Mouse (Mus musculus) natural killer cell, adult 2 months (primary cell): ENCODE measurements around the gene Stard3.

ENCODE experiments used
- DNase-seq, 2 experiments: peaks; one replicate each; pipeline ENCODE4 v3.0.0; 2022; ENCODE audit warnings: low spot score in 2 of 2

The Stard3 gene

DNA sequence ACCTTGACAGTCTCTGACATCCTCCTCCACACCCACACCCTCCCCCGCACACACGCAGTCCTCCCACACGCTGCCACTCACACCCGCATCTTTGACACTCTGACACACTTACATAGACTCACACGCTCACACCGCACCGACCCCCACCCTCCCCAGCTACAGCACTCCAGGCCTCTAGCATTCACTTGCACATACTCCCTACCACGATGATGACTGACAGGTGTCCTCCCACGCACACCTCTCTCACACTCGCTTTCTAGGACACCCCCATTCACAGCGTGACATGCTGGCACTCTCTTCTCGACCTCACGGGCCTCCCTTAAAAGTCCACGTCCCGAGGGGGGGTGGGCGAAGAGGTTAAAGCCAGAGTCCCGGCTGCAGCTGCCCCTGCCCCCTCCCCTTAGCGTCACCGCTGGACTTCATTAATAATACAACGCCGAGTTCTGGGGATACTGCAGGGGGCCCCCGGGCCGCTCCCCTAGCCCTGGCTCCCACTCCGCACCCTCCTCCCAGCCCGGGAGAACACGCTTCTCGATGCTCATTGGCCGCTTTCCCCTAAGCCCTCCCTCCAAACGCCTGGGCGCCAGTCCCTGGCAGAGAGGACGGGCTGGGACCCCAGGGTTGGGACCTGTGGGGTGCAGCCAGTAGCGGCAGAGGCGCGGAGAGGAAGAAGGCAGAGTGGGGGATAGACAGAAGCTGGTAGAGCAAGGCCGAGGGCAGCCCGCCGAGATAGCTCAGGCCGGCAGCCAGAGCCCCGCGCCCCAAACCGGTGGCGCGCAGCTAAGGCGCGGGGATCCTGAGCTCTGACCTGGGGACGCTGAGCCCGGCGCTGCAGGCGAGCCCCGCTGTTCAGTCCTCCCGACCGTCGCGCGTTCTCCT, 9.8 kb upstream of the Stard3 start, which contains the start of gene Ppp1r1b:
Gene Ppp1r1b, plus strand, starts transcription at position 322 of the 879 bp plus-strand sequence.
- DNase-seq: no peak

DNA sequence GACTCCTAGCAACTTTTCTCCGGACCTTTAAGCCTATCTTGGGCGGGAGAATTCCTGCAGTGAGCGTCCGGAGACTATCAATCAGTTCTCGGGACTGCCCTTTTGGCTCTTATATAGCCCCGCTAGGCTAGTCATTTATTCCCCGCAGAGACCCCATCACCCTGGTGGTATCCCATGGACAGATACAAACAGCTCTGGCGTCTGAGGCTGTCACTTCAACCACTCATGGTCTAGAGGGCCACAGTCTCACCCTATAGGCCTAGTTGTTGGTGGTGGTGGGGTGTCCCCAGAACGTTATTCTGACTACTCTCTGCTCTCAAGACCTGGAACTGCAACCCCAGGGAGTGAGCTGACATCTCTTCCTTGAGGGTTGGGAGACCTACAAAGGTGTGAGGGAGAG, 8.9 kb upstream of the Stard3 start:
- no peak for DNase-seq

DNA sequence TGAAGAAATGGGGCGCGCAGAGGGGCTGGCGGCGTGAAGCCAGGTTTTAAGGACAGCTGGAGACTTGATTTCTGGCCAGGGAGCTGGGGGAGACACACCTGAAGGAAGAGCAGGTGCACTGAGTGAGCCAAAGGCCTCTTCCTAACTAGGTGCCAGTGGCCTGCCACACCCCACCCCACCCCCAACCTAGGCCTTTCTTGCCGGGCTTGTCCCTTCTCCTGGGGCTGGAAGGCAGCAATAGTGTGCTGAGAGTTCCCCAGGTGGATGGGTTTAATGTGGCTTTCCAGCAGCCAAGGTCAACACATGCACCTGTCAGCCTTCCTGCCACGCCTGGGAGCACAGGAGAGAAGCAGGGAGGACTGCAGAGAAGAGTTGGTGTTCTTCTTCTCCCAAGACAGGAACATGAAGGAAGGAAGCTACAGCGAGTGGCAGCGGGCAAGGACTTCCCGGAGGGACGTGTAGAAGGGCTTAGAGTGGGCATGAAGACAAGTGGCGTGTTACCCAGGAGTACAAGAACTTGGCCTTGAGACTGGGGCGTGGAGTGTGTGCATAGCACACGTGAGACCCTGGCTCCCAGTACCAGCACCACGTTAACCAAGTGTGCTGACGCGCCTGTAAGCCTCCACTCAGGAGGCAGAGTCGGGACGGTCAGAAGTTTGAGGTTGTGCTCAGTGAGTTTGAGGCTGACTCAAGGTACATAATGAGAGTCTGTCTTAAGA, 5.7 kb upstream of the Stard3 start:
- no peak for DNase-seq

DNA sequence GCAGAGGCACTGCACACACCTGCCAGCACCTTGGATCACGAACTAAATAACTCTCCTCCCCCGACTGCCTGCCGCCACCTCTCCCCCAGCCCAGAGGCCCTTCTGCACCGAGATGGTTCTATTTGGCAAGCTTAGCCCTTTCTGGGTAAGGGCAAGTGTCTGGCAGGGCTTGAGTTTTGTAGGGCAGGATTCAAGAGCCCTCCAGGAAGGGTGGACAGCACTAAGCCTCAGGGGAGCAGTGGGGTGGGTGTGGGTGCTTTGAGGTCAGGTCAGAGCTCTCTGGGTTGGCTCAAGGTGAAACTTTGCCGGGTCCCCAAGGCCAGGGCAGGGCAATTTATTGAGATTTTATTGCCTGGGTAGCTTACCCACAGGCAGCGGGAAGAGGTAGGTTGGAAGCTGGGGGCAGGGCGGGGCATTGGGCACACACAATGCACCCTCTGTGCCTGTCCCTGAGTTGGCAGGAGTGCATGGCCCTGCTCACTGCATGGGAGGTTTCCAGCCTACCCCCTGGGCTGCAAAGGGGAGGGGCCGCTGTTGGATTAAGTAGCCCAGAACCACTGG, 4.4 kb upstream of the Stard3 start:
- no peak for DNase-seq

DNA sequence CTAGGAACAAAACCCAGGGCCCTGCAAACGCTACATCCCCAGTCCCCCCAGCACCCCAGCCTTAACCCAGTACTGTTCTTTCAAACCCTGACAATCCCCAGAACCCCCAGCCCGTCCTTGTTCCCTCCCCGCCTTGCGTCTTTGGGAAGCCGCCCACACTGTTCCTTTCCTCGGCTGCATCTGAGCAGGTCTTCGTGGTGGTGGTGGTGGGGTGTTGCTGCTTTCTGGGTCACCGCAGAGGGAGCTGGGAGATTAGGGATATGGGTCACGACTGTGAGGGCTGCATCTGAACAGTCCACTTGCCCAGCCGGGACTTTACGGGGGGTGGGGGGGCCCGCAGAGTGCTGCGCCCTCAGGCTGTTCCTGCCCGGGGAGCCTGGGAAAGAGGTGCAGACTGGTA, 3.7 kb upstream of the Stard3 start:
- no peak for DNase-seq

DNA sequence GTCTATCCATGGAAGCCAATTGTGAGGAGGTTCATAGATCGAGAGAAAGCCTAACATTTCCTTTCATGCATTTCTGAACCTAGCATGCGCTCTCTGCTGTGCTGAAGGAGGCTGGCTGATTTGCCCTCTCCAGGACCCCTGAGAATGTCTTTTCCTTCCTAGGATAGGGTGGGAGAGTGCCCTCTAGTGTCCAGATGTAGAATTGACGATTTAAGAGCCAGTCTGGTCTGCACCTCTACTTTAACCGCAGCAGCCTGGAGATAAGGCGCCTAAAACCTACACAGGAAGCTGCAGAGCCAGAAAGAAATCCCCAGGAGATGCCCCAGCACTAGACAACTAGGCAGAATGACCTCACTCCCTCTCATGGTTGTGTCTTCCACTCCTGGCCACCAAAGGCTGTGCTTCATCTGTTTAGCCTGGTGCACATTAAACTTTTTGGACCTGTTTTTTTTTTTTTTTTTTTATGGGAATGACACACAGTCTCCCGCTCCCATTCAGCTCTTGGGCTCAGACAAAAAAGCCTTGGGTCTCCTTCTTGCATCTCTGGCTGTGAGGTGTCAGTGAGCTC, 2.4 kb upstream of the Stard3 start:
- peak; percentile 71 to 75 for DNase-seq

DNA sequence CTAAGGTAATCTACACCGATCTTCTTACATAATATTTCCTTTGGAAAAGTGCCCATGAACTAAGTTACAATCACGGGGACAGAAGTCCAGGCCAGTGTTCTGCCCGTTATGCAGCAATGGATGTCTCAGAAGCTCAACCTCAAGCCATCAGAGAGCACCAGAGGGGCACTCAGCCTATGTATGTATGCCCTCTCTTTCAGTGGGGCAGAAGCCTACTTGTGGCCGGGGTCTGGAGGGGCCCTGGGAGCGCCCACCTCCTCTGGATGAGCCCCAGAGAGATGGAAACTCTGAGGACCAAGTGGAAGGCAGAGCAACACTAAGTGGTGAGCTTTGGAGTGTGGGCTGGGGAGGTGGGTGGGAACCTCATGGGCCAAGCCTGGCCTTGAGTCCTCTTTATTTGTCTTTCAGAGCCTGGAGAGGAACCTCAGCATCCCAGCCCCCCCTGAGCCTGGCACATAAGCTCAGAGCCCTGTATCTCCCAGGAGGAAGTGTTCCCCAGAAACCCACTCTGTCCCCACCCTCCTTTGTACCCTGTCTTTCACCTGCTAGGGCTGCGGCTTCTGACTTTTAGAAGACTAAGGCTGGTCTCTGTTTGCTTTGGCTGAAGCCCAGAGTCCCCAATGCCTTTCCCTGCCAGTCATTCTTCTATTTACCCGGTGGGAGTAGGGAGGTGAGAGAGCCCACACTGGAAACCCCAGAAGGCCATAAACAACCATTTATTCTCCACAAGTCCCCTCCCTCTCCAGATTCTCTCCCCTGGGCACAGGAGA, 1.4 kb upstream of the Stard3 start:
- no peak for DNase-seq

DNA sequence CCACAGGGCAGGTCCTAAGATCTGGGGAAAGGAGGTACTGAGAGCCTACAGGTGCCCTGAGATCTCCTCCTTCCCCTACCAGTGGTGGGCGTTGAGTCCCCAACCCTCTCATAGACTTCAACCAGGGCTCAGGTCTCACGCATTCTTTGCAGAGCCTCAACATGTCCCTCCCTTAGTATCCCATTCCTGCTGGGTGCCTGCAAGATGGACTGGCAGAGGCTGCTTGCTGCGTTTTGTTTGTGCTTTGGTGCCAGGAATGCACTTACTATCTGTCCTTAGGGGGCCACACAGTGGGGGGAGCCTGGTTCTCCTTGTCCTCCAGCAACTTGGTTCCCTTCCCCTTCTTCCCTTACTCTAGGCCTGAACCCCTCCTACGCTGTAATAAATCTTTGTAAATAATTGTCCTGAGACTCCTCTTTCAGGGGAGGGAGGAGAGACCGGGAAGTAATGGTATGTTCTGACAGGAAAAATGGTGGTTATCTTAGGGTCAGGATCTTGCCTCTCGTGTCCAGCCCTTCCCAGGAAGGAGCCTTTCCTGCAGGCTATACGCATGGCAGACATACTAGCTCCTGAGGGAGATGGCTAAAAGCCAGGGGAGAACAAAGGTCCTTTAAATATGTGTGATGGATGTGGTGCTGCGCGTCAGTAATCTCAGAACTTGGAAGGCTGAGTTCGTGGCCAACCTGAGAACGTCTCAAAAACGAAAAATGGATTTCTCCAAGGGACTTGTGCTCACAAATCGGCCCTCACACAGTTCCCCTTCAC, 590 bp upstream of the Stard3 start:
- DNase-seq: no peak

DNA sequence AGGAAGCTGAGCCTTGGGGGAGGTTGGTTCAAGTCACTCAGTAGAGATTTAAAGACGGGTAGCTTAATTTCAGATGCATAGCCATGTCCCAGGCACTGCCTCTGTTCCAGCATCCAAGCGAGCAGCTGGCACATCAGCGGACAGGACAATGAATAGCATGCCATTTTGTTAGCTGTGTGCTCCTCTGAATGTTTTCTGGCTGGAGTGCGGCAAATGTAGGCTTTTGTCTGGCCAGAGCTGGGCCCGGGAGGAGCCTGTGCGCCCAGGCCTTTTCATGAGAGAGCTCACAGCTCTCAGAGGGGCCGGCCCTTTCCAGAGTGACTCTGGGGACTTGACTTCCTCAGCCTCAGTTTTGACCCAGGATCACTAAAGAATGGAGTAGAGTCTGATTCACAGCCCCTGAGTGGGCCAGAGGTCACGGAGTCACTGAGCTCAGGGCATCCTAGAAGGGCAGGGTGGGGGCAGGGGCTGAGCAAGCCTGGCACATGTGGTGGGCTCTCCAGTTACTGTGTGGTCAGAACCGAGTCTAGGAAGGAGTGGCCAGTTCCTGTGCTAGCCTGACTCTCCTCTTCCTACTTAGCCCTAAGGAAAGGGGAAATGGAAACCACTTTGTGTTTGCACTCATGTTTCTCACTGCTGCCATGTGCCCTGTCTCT, 2.8 kb downstream of the Stard3 start:
- no peak for DNase-seq

DNA sequence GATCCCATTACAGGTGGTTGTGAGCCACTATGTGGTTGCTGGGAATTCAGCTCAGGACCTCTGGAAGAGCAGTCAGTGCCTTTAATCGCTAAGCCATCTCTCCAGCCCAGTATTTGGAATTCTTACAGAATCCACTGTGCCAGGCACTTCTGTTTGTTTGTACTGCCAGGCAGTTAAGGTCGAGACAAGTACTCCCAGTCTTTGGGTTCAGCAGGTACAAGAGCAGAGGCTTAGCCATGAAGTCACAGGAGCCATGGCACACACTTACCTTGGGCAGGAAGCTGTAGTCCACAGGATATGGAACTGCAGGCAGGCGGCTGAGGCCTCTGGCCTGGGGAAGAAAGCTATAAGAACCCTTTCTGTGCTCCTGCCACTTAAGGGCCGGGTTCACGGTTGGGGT, 5.6 kb downstream of the Stard3 start:
- no peak for DNase-seq

DNA sequence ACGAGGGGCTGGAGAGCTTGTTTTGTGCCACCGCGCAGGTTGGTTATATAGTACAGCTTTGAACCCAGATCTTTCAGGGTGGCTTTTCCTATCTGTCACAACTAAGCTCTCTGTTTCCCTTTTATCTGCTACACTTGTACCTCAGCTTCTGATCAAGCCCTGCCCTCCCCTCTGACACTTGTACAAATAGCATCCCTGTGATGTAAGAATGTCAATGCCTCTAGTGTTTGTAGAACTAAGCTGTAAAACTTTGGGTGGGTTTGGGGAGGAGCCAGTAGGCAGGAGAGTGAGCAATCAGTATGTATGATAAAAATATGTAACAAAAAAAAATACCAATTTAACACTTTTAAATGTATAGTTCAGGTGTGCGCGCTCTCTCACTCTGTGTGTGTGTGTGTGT, 6.2 kb downstream of the Stard3 start:
- DNase-seq: no peak

DNA sequence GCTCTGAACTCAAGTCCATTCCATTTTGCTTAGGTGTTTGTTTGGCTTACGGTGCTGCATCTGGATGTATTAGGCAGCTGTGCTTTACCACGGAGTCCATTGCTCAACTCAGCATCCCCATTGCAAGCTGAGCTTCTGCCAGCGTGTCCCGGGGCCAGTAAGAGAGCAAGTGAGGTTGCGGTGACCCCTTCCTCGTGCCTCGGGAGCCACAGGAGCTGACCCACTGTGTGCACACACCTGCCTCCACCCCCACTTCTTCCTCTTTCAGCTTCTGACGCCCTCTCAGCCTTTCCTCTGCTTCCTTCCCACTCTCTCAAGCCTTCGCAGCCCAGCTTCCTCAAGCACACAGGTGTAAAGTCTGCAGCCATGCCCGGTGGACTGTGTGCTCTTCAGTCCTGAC, 8.1 kb downstream of the Stard3 start:
- no peak for DNase-seq

DNA sequence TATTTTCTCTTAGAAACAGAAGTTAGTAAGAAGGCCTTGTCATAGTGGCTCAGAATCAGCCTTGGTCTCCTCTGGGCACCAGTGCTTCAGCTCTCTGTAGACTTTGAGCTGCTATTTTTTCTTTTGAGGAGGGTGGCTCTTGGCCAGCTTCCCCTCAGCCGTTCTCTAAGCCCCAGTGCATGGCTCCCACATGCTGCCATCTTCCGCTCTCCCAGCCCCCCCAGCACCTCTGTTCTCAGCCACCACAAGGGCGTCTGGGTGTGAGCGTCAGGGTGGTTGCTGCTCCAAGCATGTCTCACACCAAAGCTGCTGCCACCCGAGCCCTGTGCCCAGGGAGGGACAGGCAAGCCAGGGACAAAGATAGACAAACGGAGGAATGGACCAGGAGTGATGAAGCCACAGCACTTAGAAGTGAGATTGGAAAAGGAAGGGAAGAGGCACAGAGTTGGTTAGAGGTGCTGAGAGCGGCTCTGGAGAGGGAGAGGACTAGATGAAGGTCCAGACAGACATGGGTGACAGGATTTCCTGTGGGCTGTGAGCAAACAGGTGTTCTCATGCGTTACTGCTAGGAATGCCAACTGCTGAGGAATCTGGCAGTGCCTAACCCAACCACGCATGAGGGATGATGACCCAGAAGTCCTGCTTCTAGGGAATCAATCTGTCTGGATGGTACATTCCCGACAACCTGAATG, 9.1 kb downstream of the Stard3 start:
- peak; percentile 51 to 64 for DNase-seq

DNA sequence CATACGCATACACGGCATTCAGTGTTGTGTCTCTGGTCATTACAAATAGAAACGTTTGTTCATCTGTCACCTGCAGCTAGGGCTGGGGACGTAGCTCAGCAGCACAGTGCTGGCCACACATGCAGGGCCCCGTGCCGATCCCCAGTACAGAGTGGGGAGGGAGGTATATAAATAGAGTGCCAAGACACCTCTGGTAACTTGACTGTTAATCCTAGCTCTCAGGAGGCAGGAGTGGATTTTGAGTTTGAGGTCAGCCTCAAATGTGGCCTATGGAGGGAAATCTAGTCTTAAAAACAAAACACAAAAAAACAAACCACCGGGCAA, 9.7 kb downstream of the Stard3 start:
- DNase-seq: no peak

DNA sequence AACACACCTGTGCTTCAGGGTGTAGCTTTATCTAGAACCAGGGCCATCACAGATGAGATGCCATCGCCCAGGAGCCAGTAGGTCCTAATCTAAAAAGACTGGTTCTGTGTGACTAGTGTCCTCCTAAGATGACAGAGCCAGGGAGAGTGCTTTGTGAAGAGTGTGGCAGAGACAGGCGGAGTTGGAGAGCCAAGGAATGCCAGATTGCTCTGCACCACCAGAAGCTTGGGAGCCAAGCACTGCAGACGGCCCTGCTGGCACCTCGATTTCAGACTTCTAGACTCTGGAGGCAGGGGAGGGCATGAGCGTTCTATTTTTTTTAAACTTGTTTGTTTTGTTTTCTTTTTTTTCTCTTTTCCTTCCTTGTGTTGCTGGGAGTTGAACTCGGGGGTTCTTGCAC, 11.2 kb downstream of the Stard3 start:
- DNase-seq: no peak

DNA sequence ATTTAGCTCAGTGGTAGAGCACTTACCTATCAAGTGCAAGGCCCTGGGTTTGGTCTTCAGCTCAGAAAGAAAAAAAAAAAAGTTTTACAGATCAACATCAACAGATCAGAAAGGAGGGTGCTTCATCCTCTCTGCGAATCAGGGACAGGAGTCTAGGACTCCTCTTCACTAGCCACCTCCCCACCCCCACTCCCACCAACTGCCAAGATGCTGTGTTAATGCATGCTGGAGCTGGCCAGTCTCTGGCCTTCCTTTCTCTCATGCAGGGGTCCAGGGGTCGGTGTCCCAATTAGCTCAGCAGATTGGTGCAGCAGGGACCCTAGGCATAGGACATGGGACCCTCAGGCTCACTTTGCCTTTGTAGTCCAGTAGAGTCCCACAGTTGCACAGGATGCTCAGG, 12.4 kb downstream of the Stard3 start:
- DNase-seq: no peak

DNA sequence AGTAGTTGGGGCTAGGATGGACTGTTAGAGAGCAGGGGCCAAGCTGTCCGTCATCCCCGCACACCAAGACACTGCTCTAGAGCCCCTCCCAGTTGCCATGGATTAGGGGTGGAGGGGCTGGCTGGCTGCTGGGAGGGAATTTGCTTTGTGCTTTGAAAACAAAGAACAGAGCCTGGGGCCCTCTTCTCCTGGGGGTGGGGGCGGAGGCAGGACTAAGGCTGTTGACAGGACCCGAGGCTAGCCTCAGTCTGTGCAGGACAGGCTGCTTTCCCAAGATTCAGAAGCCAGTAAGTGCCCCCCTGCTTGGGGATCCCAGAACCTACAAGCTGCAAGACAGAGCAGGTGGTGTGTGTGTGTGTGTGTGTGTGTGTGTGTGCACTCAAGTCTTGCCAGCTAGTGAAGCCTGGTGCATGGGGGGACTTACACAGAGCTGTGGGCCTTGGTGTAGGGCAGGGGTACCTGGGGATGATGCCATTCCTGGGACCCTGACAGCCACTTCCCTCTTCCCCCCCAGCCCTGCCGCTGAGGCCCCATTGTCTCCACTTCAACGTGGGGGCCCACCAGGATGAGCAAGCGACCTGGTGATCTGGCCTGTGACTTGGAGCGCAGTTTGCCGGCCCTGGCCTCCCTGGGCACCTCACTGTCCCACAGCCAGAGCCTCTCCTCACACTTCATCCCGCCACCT, 13.5 kb downstream of the Stard3 start:
- DNase-seq: no peak

DNA sequence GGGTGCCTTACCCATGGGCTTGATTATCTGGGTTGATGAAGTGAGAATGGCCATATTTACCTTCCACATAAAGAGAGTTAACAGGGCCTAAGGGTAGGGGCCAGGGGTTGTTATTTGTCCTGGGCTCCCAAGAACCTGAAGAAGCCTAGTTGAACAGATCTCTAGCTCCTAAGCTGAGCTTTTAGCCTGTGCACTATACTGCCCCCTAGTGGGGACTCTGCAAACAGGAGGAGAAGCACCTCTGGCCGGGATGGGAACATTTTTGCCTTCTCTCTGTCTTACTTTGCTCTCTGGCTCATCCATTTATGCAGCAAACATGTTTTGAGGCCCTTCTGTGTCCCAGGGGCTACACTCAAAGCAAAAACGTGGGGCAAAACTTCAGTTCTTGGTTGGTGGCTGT, 14.2 kb downstream of the Stard3 start:
- DNase-seq: peak; percentile 40 to 56

DNA sequence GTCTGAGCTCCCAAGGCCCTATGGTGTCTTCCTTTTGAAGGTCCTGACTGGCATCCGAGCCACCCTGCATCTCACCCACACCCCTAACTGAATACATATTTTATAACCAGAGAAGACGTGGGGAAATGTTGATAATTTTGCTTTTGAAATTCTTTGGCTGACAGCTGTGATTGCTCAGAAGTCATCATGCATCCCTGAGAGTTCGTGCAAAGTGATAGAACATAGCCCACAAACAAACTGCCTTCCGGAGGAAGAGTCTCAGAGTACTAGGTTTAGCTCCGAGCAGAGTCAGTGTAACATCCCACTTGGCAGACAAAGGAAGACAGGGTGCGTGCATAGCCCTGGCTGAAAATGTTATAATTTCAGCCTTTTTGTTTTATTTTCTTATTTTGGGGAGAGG, 15.1 kb downstream of the Stard3 start:
- no peak for DNase-seq
